Mouse (Mus musculus) testis, postnatal 10 days (tissue): ENCODE results near the gene Syngr3.
"Not testable (repeated sequence)": the region's sequence is repeated elsewhere in the genome, so short reads cannot be mapped to it uniquely, and the experiment has no call there.

ENCODE experiments used
- DNase-seq: peaks from one replicate; pipeline ENCODE4 v3.0.0; 2021; ENCODE audit warnings: low spot score

Syngr3 gene

GRCm38 (mm10) chr17:24689251-24690081 lies at the start of gene Syngr3:
Syngr3 (minus strand) TSS chr17:24689955.
- no peak for DNase-seq

- peak; percentile 36 for DNase-seq
These were observed 48.5 kb upstream of the Syngr3 start for GRCm38 (mm10) chr17:24738238-24738637.

GRCm38 (mm10) chr17:24737135-24737810 lies 47.5 kb upstream of the Syngr3 start:
- peak; percentile 39 for DNase-seq

GRCm38 (mm10) chr17:24736330-24737051 lies 46.7 kb upstream of the Syngr3 start, which contains the start of gene Msrb1:
Msrb1 (plus strand) TSS chr17:24736642.
- peak; percentile 96 for DNase-seq

GRCm38 (mm10) chr17:24735446-24735845 lies 45.7 kb upstream of the Syngr3 start:
- peak; percentile 41 for DNase-seq

- no peak for DNase-seq
These were observed 44.8 kb upstream of the Syngr3 start for GRCm38 (mm10) chr17:24734513-24734912.

- peak; percentile 60 for DNase-seq
These were observed 43.8 kb upstream of the Syngr3 start for GRCm38 (mm10) chr17:24733434-24734050.

- no peak for DNase-seq
These were observed 42.6 kb upstream of the Syngr3 start for GRCm38 (mm10) chr17:24732233-24732935.

- no peak for DNase-seq
These were observed 41.0 kb upstream of the Syngr3 start for GRCm38 (mm10) chr17:24730787-24731186.

- no peak for DNase-seq
These were observed 39.3 kb upstream of the Syngr3 start for GRCm38 (mm10) chr17:24729067-24729466.

- DNase-seq: no peak
These were observed 38.4 kb upstream of the Syngr3 start for GRCm38 (mm10) chr17:24728184-24728583.

- no peak for DNase-seq
These were observed 37.9 kb upstream of the Syngr3 start, which contains the start of gene Rpl3l for GRCm38 (mm10) chr17:24727618-24728017. Rpl3l (plus strand) TSS chr17:24727820.

- no peak for DNase-seq
These were observed 36.1 kb upstream of the Syngr3 start for GRCm38 (mm10) chr17:24725637-24726390.

GRCm38 (mm10) chr17:24724184-24724583 lies 34.4 kb upstream of the Syngr3 start, which contains the start of gene Ndufb10:
Ndufb10 (minus strand) TSS chr17:24724478.
- peak; percentile 98 for DNase-seq

- no peak for DNase-seq
These were observed 34.1 kb upstream of the Syngr3 start for GRCm38 (mm10) chr17:24723881-24724180.

- no peak for DNase-seq
These were observed 33.5 kb upstream of the Syngr3 start for GRCm38 (mm10) chr17:24723122-24723880.

- DNase-seq: peak; percentile 43
These were observed 32.6 kb upstream of the Syngr3 start for GRCm38 (mm10) chr17:24722220-24722924.

GRCm38 (mm10) chr17:24721383-24721955 lies 31.7 kb upstream of the Syngr3 start:
- not testable (repeated sequence) for DNase-seq

GRCm38 (mm10) chr17:24720616-24721015 lies 30.9 kb upstream of the Syngr3 start:
- peak; percentile 39 for DNase-seq
